Mouse (Mus musculus) embryonic facial prominence, embryonic 13.5 days (tissue): ENCODE data around the gene 4930432K21Rik. TPM values are rescaled to one million over a fixed set of nuclear protein-coding genes. Genes with fewer than 3 reads are reported as not detected.
A peak's percentile ranks its signal among the peaks of the same experiment; 100 is the strongest.

Experiments used
- ATAC-seq: fragments of 200-750 bp; cut with Nextera tagmentation; 2 replicates; pipeline ENCODE4 v1.8.0; 2017; ENCODE audit warnings: low read depth; ENCODE audit not compliant: insufficient number of reproducible peaks, insufficient read depth, low FRiP score, low TSS enrichment
- H3K27ac ChIP-seq: fragments of 300-500 bp; sonication (generic); 2 replicates; pipeline ENCODE4 v1.5.1; 2015; ENCODE audit warnings: moderate library complexity, mild to moderate bottlenecking, inconsistent platforms
- H3K27me3 ChIP-seq: fragments of 300-500 bp; sonication (generic); 2 replicates; pipeline ENCODE4 v1.6.1; 2015; ENCODE audit warnings: mild to moderate bottlenecking, inconsistent platforms
- H3K36me3 ChIP-seq: fragments of 300-500 bp; sonication (generic); 2 replicates; pipeline ENCODE4 v1.6.1; 2015; ENCODE audit warnings: mild to moderate bottlenecking, inconsistent platforms
- H3K4me1 ChIP-seq: fragments of 300-500 bp; sonication (generic); 2 replicates; pipeline ENCODE4 v1.6.1; 2015; ENCODE audit warnings: inconsistent platforms
- H3K4me2 ChIP-seq: fragments of 300-500 bp; sonication (generic); 2 replicates; pipeline ENCODE4 v1.6.1; 2015; ENCODE audit warnings: moderate library complexity, mild to moderate bottlenecking, inconsistent platforms
- H3K4me3 ChIP-seq: fragments of 300-500 bp; sonication (generic); 2 replicates; pipeline ENCODE4 v1.5.1; 2015; ENCODE audit warnings: mild to moderate bottlenecking, inconsistent platforms
- H3K9ac ChIP-seq: fragments of 300-500 bp; sonication (generic); 2 replicates; pipeline ENCODE4 v1.6.1; 2015; ENCODE audit warnings: mild to moderate bottlenecking, inconsistent platforms
- H3K9me3 ChIP-seq: fragments of 300-500 bp; sonication (generic); 2 replicates; pipeline ENCODE4 v1.6.1; 2016; ENCODE audit warnings: inconsistent platforms
- WGBS: fragments of 180-500 bp; shearing (Covaris S2); methylation state at CpG from one replicate; pipeline ENCODE4 v1.1.7; 2015; ENCODE audit warnings: mixed read lengths; 5-methylcytosine and 5-hydroxymethylcytosine counted together
- polyA plus RNA-seq: library from polyadenylated mRNA; unstranded; fragments of >200 nt; fragmentation: Nextera tagmentation; extraction: Ambion mirVana; gene quantifications from 2 replicates; pipeline ENCODE4 v1.2.1, GENCODE M21; 2015

Gene 4930432K21Rik
- polyA plus RNA-seq: 1.4 and 1.8 TPM in 2 replicates

- Histone ChIP-seq H3K4me1 (peaks cover 23% of the 10 kb centered on the region), H3K4me2 (peak within 1 kb of the TSS; percentile 89), H3K4me3 (peak within 1 kb of the TSS; percentile 78), H3K27me3 (no peaks in the 10 kb centered on the region), H3K36me3 (peaks cover 35% of the 10 kb centered on the region), H3K27ac (peak within 1 kb of the TSS; percentile 71; the same call in 1 of the 2 replicates), H3K9me3 (no peaks in the 10 kb centered on the region), H3K9ac (peak within 1 kb of the TSS; percentile 94)
- WGBS: 17% methylated on average over 49 of the region's 49 CpGs
- ATAC-seq: peak; percentile 92
These were observed at the start of gene 4930432K21Rik, which contains the start of gene Cc2d1a for GRCm38 (mm10) chr8:84147769-84148530. TSS of gene 4930432K21Rik (plus strand) at chr8:84148025. TSS of gene Cc2d1a (minus strand) at chr8:84147936.

GRCm38 (mm10) chr8:84098376-84098775 lies 49.4 kb upstream of the 4930432K21Rik start:
- H3K9me3 ChIP-seq: no peaks in the 10 kb centered on the region
- ATAC-seq: no peak
- H3K36me3 ChIP-seq: peaks cover 90% of the 10 kb centered on the region
- no peak overlapping the region; the same call in 1 of the 2 replicates for H3K27ac ChIP-seq
- WGBS: 95% methylated on average over 7 of the region's 7 CpGs
- no peak overlapping the region for H3K9ac ChIP-seq
- H3K4me1 ChIP-seq: peaks cover 17% of the 10 kb centered on the region
- no peak overlapping the region for H3K4me2 ChIP-seq
- no peak overlapping the region for H3K4me3 ChIP-seq
- no peaks in the 10 kb centered on the region for H3K27me3 ChIP-seq

GRCm38 (mm10) chr8:84101476-84102270 lies 46.2 kb upstream of the 4930432K21Rik start:
- H3K36me3 ChIP-seq: peaks cover 57% of the 10 kb centered on the region
- H3K9ac ChIP-seq: no peak overlapping the region
- H3K4me1 ChIP-seq: peaks cover 23% of the 10 kb centered on the region
- ATAC-seq: no peak
- H3K4me3 ChIP-seq: no peak overlapping the region
- no peaks in the 10 kb centered on the region for H3K27me3 ChIP-seq
- WGBS: 93% methylated on average over 25 of the region's 25 CpGs
- H3K27ac ChIP-seq: no peak overlapping the region
- no peak overlapping the region for H3K4me2 ChIP-seq
- no peaks in the 10 kb centered on the region for H3K9me3 ChIP-seq

GRCm38 (mm10) chr8:84103601-84104000 lies 44.2 kb upstream of the 4930432K21Rik start:
- H3K4me3 ChIP-seq: peak overlapping the region; percentile 62
- H3K4me1 ChIP-seq: peaks cover 23% of the 10 kb centered on the region
- WGBS: 62% methylated on average over 3 of the region's 3 CpGs

GRCm38 (mm10) chr8:84104221-84104620 lies 43.6 kb upstream of the 4930432K21Rik start:
- Histone ChIP-seq H3K9me3 (no peaks in the 10 kb centered on the region), H3K9ac (peak overlapping the region; percentile 80), H3K4me1 (peaks cover 23% of the 10 kb centered on the region), H3K36me3 (peaks cover 32% of the 10 kb centered on the region), H3K27me3 (no peaks in the 10 kb centered on the region), H3K4me2 (peak overlapping the region; percentile 75), H3K27ac (peak overlapping the region; percentile 89), H3K4me3 (peak overlapping the region; percentile 62)
- peak; percentile 78 for ATAC-seq
- WGBS: 1% methylated on average over 24 of the region's 29 CpGs

More at GRCm38 (mm10) chr8:84103601-84104000, 44.2 kb upstream of the 4930432K21Rik start:
- ATAC-seq: no peak
- no peaks in the 10 kb centered on the region for H3K27me3 ChIP-seq
- peak overlapping the region; percentile 75 for H3K4me2 ChIP-seq
- H3K9me3 ChIP-seq: no peaks in the 10 kb centered on the region
- peak overlapping the region; percentile 89; the same call in 1 of the 2 replicates for H3K27ac ChIP-seq
- peaks cover 38% of the 10 kb centered on the region for H3K36me3 ChIP-seq
- peak overlapping the region; percentile 80 for H3K9ac ChIP-seq

- Histone ChIP-seq H3K9ac (peak within 1 kb of the TSS; percentile 80), H3K4me3 (peak within 1 kb of the TSS; percentile 62), H3K4me1 (peaks cover 23% of the 10 kb centered on the region), H3K9me3 (no peaks in the 10 kb centered on the region), H3K27ac (peak within 1 kb of the TSS; percentile 89), H3K4me2 (peak within 1 kb of the TSS; percentile 75), H3K36me3 (peaks cover 28% of the 10 kb centered on the region), H3K27me3 (no peaks in the 10 kb centered on the region)
- 7% methylated on average over 42 of the region's 42 CpGs for WGBS
- ATAC-seq: peak; percentile 94
These were observed 42.9 kb upstream of the 4930432K21Rik start, which contains the start of gene Dcaf15 for GRCm38 (mm10) chr8:84104697-84105609. TSS of gene Dcaf15 (minus strand) at chr8:84104768.

- no peaks in the 10 kb centered on the region for H3K27me3 ChIP-seq
- 83% methylated on average over 2 of the region's 2 CpGs for WGBS
- no peak overlapping the region for H3K4me3 ChIP-seq
- no peaks in the 10 kb centered on the region for H3K9me3 ChIP-seq
- peaks cover 23% of the 10 kb centered on the region for H3K4me1 ChIP-seq
- no peak for ATAC-seq
- H3K4me2 ChIP-seq: no peak overlapping the region
- no peak overlapping the region for H3K9ac ChIP-seq
- no peak overlapping the region for H3K27ac ChIP-seq
- H3K36me3 ChIP-seq: peaks cover 22% of the 10 kb centered on the region
These were observed 42.1 kb upstream of the 4930432K21Rik start for GRCm38 (mm10) chr8:84105676-84106075.

- H3K27me3 ChIP-seq: no peaks in the 10 kb centered on the region
- no peak overlapping the region for H3K4me2 ChIP-seq
- WGBS: 94% methylated on average over 6 of the region's 6 CpGs
- no peak overlapping the region for H3K9ac ChIP-seq
- no peaks in the 10 kb centered on the region for H3K9me3 ChIP-seq
- peaks cover 23% of the 10 kb centered on the region for H3K4me1 ChIP-seq
- H3K36me3 ChIP-seq: peaks cover 15% of the 10 kb centered on the region
- H3K4me3 ChIP-seq: no peak overlapping the region
- H3K27ac ChIP-seq: no peak overlapping the region
- ATAC-seq: no peak
These were observed 41.4 kb upstream of the 4930432K21Rik start for GRCm38 (mm10) chr8:84106216-84107040.

GRCm38 (mm10) chr8:84115646-84116045 lies 32.2 kb upstream of the 4930432K21Rik start:
- Histone ChIP-seq H3K27ac (no peak overlapping the region), H3K9me3 (no peaks in the 10 kb centered on the region), H3K36me3 (no peaks in the 10 kb centered on the region), H3K4me2 (no peak overlapping the region), H3K27me3 (no peaks in the 10 kb centered on the region), H3K9ac (no peak overlapping the region), H3K4me3 (no peak overlapping the region), H3K4me1 (no peaks in the 10 kb centered on the region)
- ATAC-seq: no peak
- WGBS: 80% methylated on average over 6 of the region's 6 CpGs

GRCm38 (mm10) chr8:84122151-84122550 lies 25.7 kb upstream of the 4930432K21Rik start:
- Histone ChIP-seq H3K4me1 (peaks cover 10% of the 10 kb centered on the region), H3K4me3 (no peak overlapping the region), H3K27me3 (no peaks in the 10 kb centered on the region), H3K27ac (no peak overlapping the region), H3K9me3 (no peaks in the 10 kb centered on the region), H3K36me3 (no peaks in the 10 kb centered on the region), H3K9ac (no peak overlapping the region), H3K4me2 (no peak overlapping the region)
- WGBS: 82% methylated on average over 3 of the region's 3 CpGs
- ATAC-seq: no peak
